Mouse (Mus musculus) bone marrow macrophage, adult 2 months (primary cell): ENCODE measurements around the gene Adat3.

Experiments used
- CTCF ChIP-seq: IDR thresholded peaks from 2 replicates; pipeline ENCODE4 v1.5.1; 2012; ENCODE audit warnings: low read depth, mild to moderate bottlenecking, low read length, moderate library complexity
- POLR2A ChIP-seq: IDR thresholded peaks from 2 replicates; pipeline ENCODE4 v1.6.1; 2012; ENCODE audit warnings: mild to moderate bottlenecking, low read depth, low read length, borderline replicate concordance

DNA sequence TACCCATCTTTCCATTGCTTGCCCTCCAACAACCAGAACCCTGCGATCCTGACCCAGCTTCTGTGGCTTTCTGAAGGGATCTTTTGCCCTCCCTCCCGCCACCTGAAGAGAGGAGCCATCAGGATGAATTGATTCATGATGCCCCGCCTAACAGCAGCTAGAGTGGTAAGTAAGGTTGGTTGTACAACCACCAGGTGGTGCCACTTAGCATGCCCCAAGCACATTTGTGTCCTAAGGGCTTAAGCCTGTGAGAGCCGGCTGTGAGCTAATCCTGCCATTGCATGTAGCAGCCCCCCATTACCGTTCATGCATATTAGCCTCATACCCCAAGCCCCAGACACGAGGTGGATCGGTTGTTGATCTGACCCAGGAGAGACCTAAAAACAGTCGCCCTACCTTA lies 23.8 kb upstream of the Adat3 start:
- TF ChIP-seq POLR2A (no peak), CTCF (no peak)
